Comparison of ENCODE assay signal across 7 mouse cellular contexts in the genomic region with DNA sequence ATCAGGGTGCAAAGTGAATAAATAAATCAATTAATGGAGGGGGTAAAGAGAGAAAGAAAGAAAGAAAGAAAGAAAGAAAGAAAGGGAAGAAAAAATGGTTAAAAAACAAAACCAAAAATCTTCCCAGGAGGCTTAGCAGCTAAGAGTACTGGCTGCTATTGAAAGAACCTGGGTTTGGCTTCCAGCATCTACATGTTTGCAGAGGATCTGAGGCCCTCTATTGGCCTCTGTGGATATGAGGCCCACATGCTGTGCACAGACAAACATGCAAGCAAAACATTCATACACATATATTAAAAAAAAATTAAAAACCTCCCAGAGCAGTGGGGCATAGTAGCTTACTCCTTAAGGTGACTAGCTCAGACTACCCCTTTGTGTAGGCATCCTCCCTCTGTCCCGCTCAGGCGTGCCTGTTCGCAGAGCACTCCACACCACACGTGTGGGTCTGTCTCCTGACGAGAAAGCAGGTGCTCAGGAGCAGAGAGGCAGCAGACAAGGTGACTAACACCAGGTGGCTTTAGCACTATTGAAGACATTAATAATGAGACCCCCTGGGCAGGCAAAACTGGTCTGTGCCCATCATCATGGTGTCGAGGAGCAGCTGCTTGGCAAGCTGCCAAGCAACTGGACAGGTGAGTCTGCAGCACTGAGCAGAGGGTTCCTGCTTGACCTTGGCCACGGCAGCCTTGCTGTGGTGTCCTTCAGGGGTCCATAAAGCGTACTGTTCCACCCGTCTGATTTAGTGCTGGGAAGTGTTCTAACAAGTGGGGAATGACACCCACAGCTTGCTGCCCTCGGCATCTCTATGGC. TPM values are rescaled to one million over a fixed set of nuclear protein-coding genes. Genes with fewer than 3 reads are reported as not detected.
DNase-seq lines count a peak whose midpoint lies in the region; ATAC-seq and TF ChIP-seq lines count a peak whose summit lies in the region.

No protein-coding gene starts in this region.

- DNase-seq in liver = no peak
- DNase-seq in right cerebral cortex, postnatal 4 days = no peak
- DNase-seq in gastrocnemius, adult 8-10 months (ENCODE audit: low spot score in 2 of 2) = no peak

- H3K36me3 ChIP-seq in liver, embryonic 12.5 days = no peaks in the 10 kb centered on the region
- H3K36me3 ChIP-seq in hindbrain, embryonic 15.5 days = no peaks in the 10 kb centered on the region
- no peaks in the 10 kb centered on the region for H3K36me3 ChIP-seq in kidney, embryonic 14.5 days (ENCODE audit: control insufficient read depth, insufficient read depth, low read length)

- H3K9ac ChIP-seq in liver, embryonic 12.5 days = no peak overlapping the region
- no peak overlapping the region for H3K9ac ChIP-seq in hindbrain, embryonic 15.5 days
- no peak overlapping the region for H3K9ac ChIP-seq in kidney, embryonic 14.5 days (ENCODE audit: low read depth, low read length)

- TF ChIP-seq CTCF in olfactory bulb, adult 2 months (IDR thresholded peaks at IDR 0.05; ENCODE audit: insufficient read depth, low read depth, low read length) = no peak

- TF ChIP-seq POLR2A in olfactory bulb, adult 2 months (IDR thresholded peaks at IDR 0.05; ENCODE audit: insufficient read depth, low read depth, low read length) = no peak

- H3K4me2 ChIP-seq in liver, embryonic 12.5 days = peak overlapping the region; percentile 52; the same call in 1 of the 2 replicates
- no peak overlapping the region for H3K4me2 ChIP-seq in hindbrain, embryonic 15.5 days
- no peak overlapping the region for H3K4me2 ChIP-seq in kidney, embryonic 14.5 days (replicated peaks; ENCODE audit: low read depth, low read length)

- peaks cover 34% of the 10 kb centered on the region for H3K4me1 ChIP-seq in liver, embryonic 12.5 days
- peaks cover 54% of the 10 kb centered on the region for H3K4me1 ChIP-seq in hindbrain, embryonic 15.5 days (replicated peaks)
- peaks cover 40% of the 10 kb centered on the region for H3K4me1 ChIP-seq in kidney, embryonic 14.5 days (ENCODE audit: control insufficient read depth, insufficient read depth, low read length)
- H3K4me1 ChIP-seq in olfactory bulb, adult 2 months (ENCODE audit: control insufficient read depth, insufficient read depth, low read length) = peaks cover 33% of the 10 kb centered on the region

- peak overlapping the region; percentile 2; the same call in 1 of the 2 replicates for H3K27ac ChIP-seq in liver, embryonic 12.5 days
- peak overlapping the region; percentile 69 for H3K27ac ChIP-seq in hindbrain, embryonic 15.5 days (replicated peaks)
- no peak overlapping the region for H3K27ac ChIP-seq in kidney, embryonic 14.5 days (ENCODE audit: low read depth, low read length)
- H3K27ac ChIP-seq in olfactory bulb, adult 2 months (ENCODE audit: insufficient read depth, low read depth, low read length) = peak overlapping the region; percentile 78

- no peak overlapping the region for H3K4me3 ChIP-seq in liver, embryonic 12.5 days
- H3K4me3 ChIP-seq in hindbrain, embryonic 15.5 days = no peak overlapping the region
- no peak overlapping the region for H3K4me3 ChIP-seq in kidney, embryonic 14.5 days (ENCODE audit: low read length)
- no peak overlapping the region for H3K4me3 ChIP-seq in olfactory bulb, adult 2 months (ENCODE audit: insufficient read depth, low read depth, low read length)

- 81% methylated on average over 10 of the region's 10 CpGs for WGBS in liver, embryonic 12.5 days (ENCODE audit: insufficient replicate concordance)
- 55% methylated on average over 10 of the region's 10 CpGs for WGBS in hindbrain, embryonic 15.5 days
- WGBS in kidney, embryonic 14.5 days = 56% methylated on average over 10 of the region's 10 CpGs
- 49% methylated on average over 10 of the region's 10 CpGs for WGBS in olfactory bulb, adult 2 months

- H3K27me3 ChIP-seq in liver, embryonic 12.5 days (replicated peaks) = no peaks in the 10 kb centered on the region
- H3K27me3 ChIP-seq in hindbrain, embryonic 15.5 days = no peaks in the 10 kb centered on the region
- H3K27me3 ChIP-seq in kidney, embryonic 14.5 days (ENCODE audit: control insufficient read depth, insufficient read depth, low read length) = no peaks in the 10 kb centered on the region

- no peaks in the 10 kb centered on the region for H3K9me3 ChIP-seq in liver, embryonic 12.5 days (replicated peaks)
- H3K9me3 ChIP-seq in hindbrain, embryonic 15.5 days = no peaks in the 10 kb centered on the region
- no peaks in the 10 kb centered on the region for H3K9me3 ChIP-seq in kidney, embryonic 14.5 days (ENCODE audit: control insufficient read depth, low read length)

- 0 out of 2 replicates have a peak, but pooled peaks have one; percentile 47 for ATAC-seq in liver, embryonic 12.5 days
- peak; percentile 57; the same call in 1 of the 2 replicates for ATAC-seq in hindbrain, embryonic 15.5 days (ENCODE audit: low FRiP score, low read depth)
- 0 out of 2 replicates have a peak, but pooled peaks have one; percentile 40 for ATAC-seq in kidney, embryonic 14.5 days (ENCODE audit: low FRiP score, low TSS enrichment)

RNA-seq across cellular contexts. Expression of a gene that starts 33.2 kb away (rescaled TPM):
- 8.7 and 9.6 TPM in 2 replicates for polyA plus RNA-seq in liver, embryonic 12.5 days (2016; fragmentation: Nextera tagmentation; extraction: Ambion mirVana)
- polyA plus RNA-seq in hindbrain, embryonic 15.5 days (2015; fragmentation: Nextera tagmentation; extraction: Ambion mirVana) = 65.4 and 71.4 TPM in 2 replicates
- polyA plus RNA-seq in kidney, embryonic 14.5 days (2014; fragmentation: Nextera tagmentation; extraction: Ambion mirVana) = 11.3 and 19.3 TPM in 2 replicates
- polyA plus RNA-seq in olfactory bulb, adult 2 months (2012; ENCODE audit: insufficient read depth, insufficient read length, low replicate concordance, missing spikeins) = 119 TPM in 1 of 2 replicates, not detected in the other
- 10 to 100 TPM; 61.0 to 68.8 (median 65.7) TPM for total RNA-seq in gastrocnemius, adult 8-10 months (2022)

RNA-seq across cellular contexts. Expression of a gene that starts 33.7 kb away (rescaled TPM):
- 0.49 and 0.53 TPM in 2 replicates for polyA plus RNA-seq in liver, embryonic 12.5 days (2016; fragmentation: Nextera tagmentation; extraction: Ambion mirVana)
- 7.1 and 7.7 TPM in 2 replicates for polyA plus RNA-seq in hindbrain, embryonic 15.5 days (2015; fragmentation: Nextera tagmentation; extraction: Ambion mirVana)
- polyA plus RNA-seq in kidney, embryonic 14.5 days (2014; fragmentation: Nextera tagmentation; extraction: Ambion mirVana) = 1.3 and 1.5 TPM in 2 replicates
- not detected in 2 replicates for polyA plus RNA-seq in olfactory bulb, adult 2 months (2012; ENCODE audit: insufficient read depth, insufficient read length, low replicate concordance, missing spikeins)
- 1 to 10 TPM; 1.1 to 1.4 (median 1.1) TPM for total RNA-seq in gastrocnemius, adult 8-10 months (2022)
